Mouse (Mus musculus) hindbrain, embryonic 11.5 days (tissue): ENCODE data around the gene Nktr. TPM values are rescaled to one million over a fixed set of nuclear protein-coding genes. Genes with fewer than 3 reads are reported as not detected.

Experiments
- ATAC-seq: fragments of 200-750 bp; cut with Nextera tagmentation; 2 replicates; pipeline ENCODE4 v1.8.0; 2017; ENCODE audit warnings: mild to moderate bottlenecking, moderate TSS enrichment, moderate library complexity; ENCODE audit not compliant: low FRiP score
- DNase-seq: peaks from one replicate; pipeline ENCODE4 v3.0.0-alpha.2; 2015; ENCODE audit warnings: low spot score
- H3K27ac ChIP-seq: fragments of 300-500 bp; sonication (generic); 2 replicates; pipeline ENCODE4 v1.5.1; 2014; ENCODE audit warnings: mild to moderate bottlenecking, low read depth, low read length
- H3K27me3 ChIP-seq: fragments of 300-500 bp; sonication (generic); 2 replicates; pipeline ENCODE4 v1.6.1; 2014; ENCODE audit warnings: mild to moderate bottlenecking, low read length, moderate library complexity, mixed read lengths; ENCODE audit not compliant: control insufficient read depth, insufficient read depth
- H3K36me3 ChIP-seq: fragments of 300-500 bp; sonication (generic); 2 replicates; pipeline ENCODE4 v1.6.1; 2014; ENCODE audit warnings: mild to moderate bottlenecking, low read length, moderate library complexity, mixed read lengths; ENCODE audit not compliant: control insufficient read depth, insufficient read depth
- H3K4me1 ChIP-seq: fragments of 300-500 bp; sonication (generic); replicated peaks from 2 replicates; pipeline ENCODE4 v1.6.1; 2014; ENCODE audit warnings: low read length, mixed read lengths; ENCODE audit not compliant: control insufficient read depth, insufficient read depth
- H3K4me2 ChIP-seq: fragments of 300-500 bp; sonication (generic); replicated peaks from 2 replicates; pipeline ENCODE4 v1.6.1; 2014; ENCODE audit warnings: mild to moderate bottlenecking, low read depth, low read length
- H3K4me3 ChIP-seq: fragments of 300-500 bp; sonication (generic); 2 replicates; pipeline ENCODE4 v1.5.1; 2014; ENCODE audit warnings: low read depth, low read length
- H3K9ac ChIP-seq: fragments of 300-500 bp; sonication (generic); 2 replicates; pipeline ENCODE4 v1.6.1; 2014; ENCODE audit warnings: low read depth, low read length
- H3K9me3 ChIP-seq: fragments of 300-500 bp; sonication (generic); 2 replicates; pipeline ENCODE4 v1.6.1; 2016; ENCODE audit warnings: low read length; ENCODE audit not compliant: control insufficient read depth
- WGBS: fragments of 180-500 bp; shearing (Covaris S2); extraction: QIAGEN DNeasy Blood & Tissue Kit; methylation state at CpG from one replicate; pipeline ENCODE4 v1.1.7; 2014; 5-methylcytosine and 5-hydroxymethylcytosine counted together
- polyA plus RNA-seq: library from polyadenylated mRNA; unstranded; fragments of >200 nt; fragmentation: Nextera tagmentation; extraction: Ambion mirVana; gene quantifications from 2 replicates; pipeline ENCODE4 v1.2.1, GENCODE M21; 2014

The Nktr gene
- polyA plus RNA-seq, 1 experiment from 2014 or later: 105 TPM

GRCm38 (mm10) chr9:121697150-121698049 is 21.6 kb upstream of the Nktr start:
- ATAC-seq (no peak), DNase-seq (peak; percentile 44)
- H3K27me3 ChIP-seq: no peaks in the 10 kb centered on the region
- H3K9me3 ChIP-seq: no peaks in the 10 kb centered on the region
- 94% methylated on average over 1 of the region's 1 CpGs for WGBS
- no peak overlapping the region for H3K27ac ChIP-seq
- no peak overlapping the region for H3K9ac ChIP-seq
- H3K4me2 ChIP-seq: no peak overlapping the region
- no peaks in the 10 kb centered on the region for H3K4me1 ChIP-seq
- H3K36me3 ChIP-seq: peaks cover 3% of the 10 kb centered on the region; the same call in 1 of the 2 replicates
- H3K4me3 ChIP-seq: no peak overlapping the region

- Histone ChIP-seq H3K27me3 (no peaks in the 10 kb centered on the region), H3K27ac (peak overlapping the region; percentile 70; the same call in 1 of the 2 replicates), H3K9me3 (no peaks in the 10 kb centered on the region), H3K4me1 (peaks cover 12% of the 10 kb centered on the region), H3K36me3 (no peaks in the 10 kb centered on the region), H3K4me2 (peak overlapping the region; percentile 94), H3K9ac (peak overlapping the region; percentile 90), H3K4me3 (peak overlapping the region; percentile 84)
- DNase-seq (no peak), ATAC-seq (peak; percentile 4; the same call in 1 of the 2 replicates)
- 38% methylated on average over 11 of the region's 11 CpGs for WGBS
These were observed 14.7 kb upstream of the Nktr start for GRCm38 (mm10) chr9:121704261-121704645.

GRCm38 (mm10) chr9:121704646-121705625 is 14.0 kb upstream of the Nktr start, which contains the start of gene Sec22c:
Gene Sec22c (minus strand): TSS chr9:121705490.
- peak; percentile 91 for DNase-seq
- Histone ChIP-seq H3K9ac (peak within 1 kb of the TSS; percentile 90), H3K9me3 (no peaks in the 10 kb centered on the region), H3K27ac (peak within 1 kb of the TSS; percentile 70), H3K36me3 (no peaks in the 10 kb centered on the region), H3K27me3 (no peaks in the 10 kb centered on the region), H3K4me1 (peaks cover 12% of the 10 kb centered on the region), H3K4me3 (peak within 1 kb of the TSS; percentile 84), H3K4me2 (peak within 1 kb of the TSS; percentile 94)
- under 1% methylated on average over 57 of the region's 69 CpGs for WGBS
- ATAC-seq: peak; percentile 96

GRCm38 (mm10) chr9:121706029-121706675 is 12.8 kb upstream of the Nktr start:
- no peaks in the 10 kb centered on the region for H3K36me3 ChIP-seq
- H3K4me2 ChIP-seq: no peak overlapping the region
- ATAC-seq (no peak), DNase-seq (no peak)
- H3K9me3 ChIP-seq: no peaks in the 10 kb centered on the region
- no peaks in the 10 kb centered on the region for H3K27me3 ChIP-seq
- no peak overlapping the region for H3K4me3 ChIP-seq
- WGBS: 82% methylated on average over 6 of the region's 6 CpGs
- no peak overlapping the region for H3K27ac ChIP-seq
- no peak overlapping the region for H3K9ac ChIP-seq
- H3K4me1 ChIP-seq: peaks cover 12% of the 10 kb centered on the region

GRCm38 (mm10) chr9:121707801-121708200 is 11.2 kb upstream of the Nktr start:
- 59% methylated on average over 6 of the region's 6 CpGs for WGBS
- H3K9ac ChIP-seq: no peak overlapping the region
- no peak for DNase-seq

GRCm38 (mm10) chr9:121708506-121709486 is 10.2 kb upstream of the Nktr start:
- H3K9ac ChIP-seq: no peak overlapping the region; the same call in 1 of the 2 replicates
- no peak overlapping the region for H3K4me2 ChIP-seq
- DNase-seq: no peak
- H3K27me3 ChIP-seq: no peaks in the 10 kb centered on the region
- H3K27ac ChIP-seq: no peak overlapping the region
- no peak for ATAC-seq
- no peak overlapping the region for H3K4me3 ChIP-seq
- no peaks in the 10 kb centered on the region for H3K36me3 ChIP-seq
- 73% methylated on average over 7 of the region's 7 CpGs for WGBS
- H3K4me1 ChIP-seq: peaks cover 14% of the 10 kb centered on the region
- no peaks in the 10 kb centered on the region for H3K9me3 ChIP-seq

More at GRCm38 (mm10) chr9:121707801-121708200, 11.2 kb upstream of the Nktr start:
- Histone ChIP-seq H3K4me2 (no peak overlapping the region), H3K36me3 (no peaks in the 10 kb centered on the region), H3K9me3 (no peaks in the 10 kb centered on the region), H3K4me3 (no peak overlapping the region), H3K27me3 (no peaks in the 10 kb centered on the region), H3K27ac (no peak overlapping the region), H3K4me1 (peaks cover 16% of the 10 kb centered on the region)
- no peak for ATAC-seq

GRCm38 (mm10) chr9:121709898-121710583 is 8.9 kb upstream of the Nktr start, which contains the start of gene Ss18l2:
Gene Ss18l2 (plus strand): TSS chr9:121710329.
- peak within 1 kb of the TSS; percentile 89 for H3K9ac ChIP-seq
- DNase-seq (peak; percentile 99), ATAC-seq (peak; percentile 96)
- WGBS: 4% methylated on average over 37 of the region's 37 CpGs
- H3K4me3 ChIP-seq: peak within 1 kb of the TSS; percentile 88
- no peaks in the 10 kb centered on the region for H3K36me3 ChIP-seq
- peak within 1 kb of the TSS; percentile 57 for H3K4me2 ChIP-seq
- peak within 1 kb of the TSS; percentile 90 for H3K27ac ChIP-seq
- no peaks in the 10 kb centered on the region for H3K9me3 ChIP-seq
- peaks cover 9% of the 10 kb centered on the region for H3K4me1 ChIP-seq
- H3K27me3 ChIP-seq: no peaks in the 10 kb centered on the region
